Mouse (Mus musculus) heart, postnatal 14 days (tissue): ENCODE data around the gene Sh3bgrl. TPM values are rescaled to one million over a fixed set of nuclear protein-coding genes. Genes with fewer than 3 reads are reported as not detected.

Experiments
- DNase-seq, 2 experiments: peaks; one replicate each; pipeline ENCODE4 v3.0.0; 2021 to 2022
- intact Hi-C: fragments of 180-260 bp; cut with DNase I; formaldehyde crosslinking; loops from one replicate; pipeline ENCODE4 v1.15.1; 2025
- total RNA-seq, 2 experiments: library from RNA; stranded (reverse); gene quantifications; 2 replicates each; pipeline ENCODE4 v1.2.3; 2021

Sh3bgrl gene
- total RNA-seq, 2 experiments from 2014 or later, result 39.6 to 49.5 TPM

DNA sequence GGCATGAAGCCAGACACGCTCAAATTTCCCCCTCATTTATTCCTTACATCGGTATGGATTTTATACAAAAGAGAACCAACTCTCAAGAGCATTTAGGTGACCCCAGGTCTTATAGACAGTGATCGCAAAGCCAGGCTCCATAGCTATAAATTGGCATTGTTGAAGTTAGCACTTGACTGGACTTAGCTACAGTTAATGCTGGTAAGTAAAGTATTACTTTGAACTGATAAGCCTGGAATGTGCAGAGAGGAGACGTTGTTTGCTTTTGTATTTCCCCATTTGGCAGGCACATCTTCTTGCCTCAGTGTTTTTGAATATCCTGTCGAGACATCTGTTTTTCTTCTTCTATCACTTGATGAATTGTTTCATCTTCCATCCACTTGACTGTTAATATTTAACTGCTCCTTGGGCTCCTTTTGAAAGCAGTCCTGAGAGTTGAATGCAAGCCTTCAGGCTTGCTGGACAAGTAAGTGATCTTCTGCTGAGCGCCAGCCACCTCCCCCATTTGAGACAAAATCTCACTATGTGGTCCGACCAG is 32.5 kb downstream of the Sh3bgrl start:
- no peak for DNase-seq
- intact Hi-C loops, result no loop called here

DNA sequence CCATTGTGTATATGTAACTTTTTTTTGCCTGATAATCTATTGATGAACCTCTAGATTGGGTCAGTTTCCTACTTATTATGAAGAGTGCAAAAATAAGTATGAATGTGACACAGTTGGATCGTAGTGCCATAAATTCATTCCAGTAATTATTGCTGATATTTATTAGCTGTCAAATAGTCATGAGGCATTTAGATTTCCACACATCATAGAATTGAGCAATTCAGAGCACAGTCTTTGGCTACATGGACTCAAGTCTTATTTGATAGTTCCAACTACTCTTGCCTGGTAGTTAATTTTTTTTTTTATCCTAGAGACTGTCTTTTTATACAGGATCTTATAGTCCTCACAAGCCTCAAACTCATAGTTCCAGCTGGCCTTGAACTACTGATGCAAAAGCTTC is 34.9 kb downstream of the Sh3bgrl start:
- DNase-seq, result no peak
- intact Hi-C loops, result no loop called here

GRCm38 (mm10) chrX:109131834-109132233 is 36.7 kb downstream of the Sh3bgrl start:
- no peak for DNase-seq
- intact Hi-C loops, result no loop called here

DNA sequence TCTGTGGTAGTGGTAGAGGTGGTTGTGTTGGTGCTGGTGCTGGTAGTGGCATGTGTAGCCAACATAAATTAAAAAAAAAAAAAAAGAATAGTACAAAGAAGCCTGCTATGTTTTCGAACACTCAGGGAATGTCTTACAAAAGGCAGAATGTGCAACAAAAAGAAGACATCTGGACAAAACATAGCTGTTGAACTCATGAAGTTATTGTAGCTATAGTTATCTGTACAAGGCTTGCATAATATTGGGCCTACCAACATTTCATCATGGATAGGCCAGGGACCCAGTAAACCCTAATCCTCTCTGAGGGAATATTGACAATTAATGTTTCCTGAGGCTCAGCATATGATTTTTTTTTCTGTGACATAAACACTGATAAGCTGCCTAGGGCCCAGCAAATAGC is 37.3 kb downstream of the Sh3bgrl start:
- DNase-seq, result no peak
- intact Hi-C loops, result no loop called here

GRCm38 (mm10) chrX:109133500-109133899 is 38.3 kb downstream of the Sh3bgrl start:
- intact Hi-C loops, result no loop called here
- no peak for DNase-seq

DNA sequence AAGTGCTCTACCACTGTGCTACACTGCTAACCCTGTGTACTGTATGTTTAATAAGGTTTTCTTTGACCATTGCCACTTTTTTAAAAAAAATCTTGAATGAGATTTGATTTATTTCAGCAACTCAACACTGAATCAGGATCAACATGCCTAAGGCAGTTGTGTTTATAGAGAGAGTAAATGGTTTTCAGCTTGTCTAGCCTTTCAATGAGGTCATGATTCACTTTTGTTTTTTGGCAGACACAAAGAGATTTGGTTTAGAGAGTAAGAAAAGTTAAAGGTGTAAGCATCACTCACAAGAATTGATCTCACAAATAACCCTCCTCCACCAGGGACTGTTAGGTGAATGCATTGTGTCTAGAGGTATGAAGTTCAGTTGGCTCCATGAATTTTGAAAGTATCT is 41.1 kb downstream of the Sh3bgrl start:
- DNase-seq, result no peak
- intact Hi-C loops, result loop anchor here (5.0 kb wide), 1 partner anchor 39 kb away; the partner anchor contains the start of gene Sh3bgrl

GRCm38 (mm10) chrX:109136820-109137219 is 41.7 kb downstream of the Sh3bgrl start:
- no peak for DNase-seq
- intact Hi-C loops, result loop anchor here (5.0 kb wide), 1 partner anchor 40 kb away; the partner anchor contains the start of gene Sh3bgrl

DNA sequence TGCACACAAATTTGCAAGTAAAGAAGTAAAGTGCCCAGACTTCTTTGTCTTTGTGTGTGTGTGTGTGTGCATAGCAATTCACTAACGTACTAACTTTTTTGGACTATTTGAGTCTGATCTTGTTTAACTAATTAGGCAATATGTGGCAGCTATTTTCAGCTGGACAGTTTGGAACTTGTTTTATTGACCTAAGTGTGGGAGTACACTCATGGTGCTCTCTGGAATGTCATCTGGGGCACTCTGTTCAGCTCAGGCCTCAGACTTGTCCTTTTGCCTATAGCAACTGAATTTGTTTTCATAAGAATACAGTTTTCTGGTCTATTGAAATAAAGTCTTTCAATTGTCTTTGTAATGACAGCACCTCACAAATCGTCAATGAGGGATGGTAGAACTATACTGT is 42.1 kb downstream of the Sh3bgrl start:
- no peak for DNase-seq
- intact Hi-C loops, result loop anchor here (5.0 kb wide), 1 partner anchor 40 kb away; the partner anchor contains the start of gene Sh3bgrl

DNA sequence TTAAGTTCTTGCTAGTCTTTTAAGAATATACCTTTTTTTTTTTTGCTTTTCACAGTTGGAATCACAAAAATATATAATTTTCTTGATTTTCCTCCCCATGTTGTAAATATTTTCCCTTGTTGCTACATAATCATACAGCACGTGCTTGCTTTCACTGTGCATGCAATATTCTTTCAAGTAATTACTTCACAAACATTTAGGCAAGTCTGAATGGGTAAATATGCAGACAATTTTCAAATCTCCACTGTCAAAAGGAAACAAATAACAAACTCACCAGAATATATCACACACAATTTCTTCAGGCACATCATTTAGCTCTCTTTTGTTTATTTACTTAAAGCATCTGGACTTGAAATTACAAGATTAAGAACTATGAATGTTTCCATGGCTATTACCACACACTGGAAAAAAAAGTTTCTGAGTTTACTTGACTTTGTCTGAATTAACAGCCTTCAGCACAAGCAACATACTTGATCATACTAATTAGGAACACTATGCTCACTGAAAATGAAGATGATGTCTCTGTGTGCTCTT is 46.2 kb downstream of the Sh3bgrl start:
- no peak for DNase-seq
- intact Hi-C loops, result no loop called here

DNA sequence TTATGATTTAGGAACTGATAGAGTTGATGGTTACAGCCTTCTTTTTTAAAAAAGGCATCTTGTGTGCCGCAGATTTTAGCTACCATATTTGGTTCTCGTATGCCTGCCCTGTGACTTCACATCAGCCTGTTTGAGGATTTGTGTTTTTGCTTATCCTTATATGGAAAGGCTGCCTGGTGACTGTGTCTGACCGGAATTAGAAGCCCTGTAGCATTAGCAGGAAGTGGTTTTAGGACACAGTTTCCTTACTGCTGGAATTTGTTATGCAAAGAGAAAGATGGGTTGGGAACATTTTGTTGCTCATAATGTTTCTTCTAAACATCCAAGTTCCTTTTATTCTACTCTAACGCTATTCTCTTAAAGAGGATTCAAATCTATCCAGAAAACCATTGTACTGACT is 47.1 kb downstream of the Sh3bgrl start:
- intact Hi-C loops, result no loop called here
- no peak for DNase-seq

DNA sequence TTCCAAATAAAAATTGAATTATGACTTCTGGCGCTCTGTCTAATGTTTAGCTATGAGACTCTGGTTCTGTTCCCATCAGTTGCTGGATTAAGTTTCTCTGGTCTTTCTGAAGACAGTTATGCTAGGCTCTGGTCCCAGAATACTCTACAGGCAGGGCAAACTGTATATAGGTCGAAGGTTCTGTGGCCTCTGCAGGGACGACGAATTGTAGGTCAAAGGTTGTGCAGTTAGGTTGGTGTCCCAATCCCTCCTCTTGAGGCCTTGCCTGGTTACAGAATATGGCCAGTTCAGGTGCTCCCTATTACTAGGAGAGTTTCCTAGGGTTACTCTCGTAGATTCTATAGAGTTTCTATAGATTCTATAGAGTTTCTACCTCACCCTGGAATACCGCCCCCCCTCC is 50.6 kb downstream of the Sh3bgrl start:
- DNase-seq, result no peak
- intact Hi-C loops, result no loop called here

DNA sequence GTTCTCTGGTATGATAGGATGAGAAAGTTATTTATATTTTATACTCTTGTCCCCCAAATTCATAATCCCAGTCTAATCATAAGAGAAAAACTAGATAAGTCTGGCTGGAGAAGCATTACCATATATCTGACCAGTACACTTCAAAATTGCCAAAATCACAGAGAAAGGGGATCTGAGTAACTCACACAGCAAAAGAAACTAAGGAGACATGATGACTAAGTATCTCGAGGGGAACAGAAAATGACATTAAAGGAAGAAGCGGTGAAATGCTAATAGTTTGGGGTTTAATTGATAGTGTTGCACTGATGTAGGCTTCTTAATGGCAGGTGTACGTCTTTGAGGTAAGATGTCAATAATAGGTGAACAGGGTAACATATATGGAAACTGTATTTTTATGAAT is 51.9 kb downstream of the Sh3bgrl start:
- DNase-seq, result no peak
- intact Hi-C loops, result no loop called here

- no peak for DNase-seq
- intact Hi-C loops, result no loop called here
These were observed 56.1 kb downstream of the Sh3bgrl start for GRCm38 (mm10) chrX:109151228-109151627.

DNA sequence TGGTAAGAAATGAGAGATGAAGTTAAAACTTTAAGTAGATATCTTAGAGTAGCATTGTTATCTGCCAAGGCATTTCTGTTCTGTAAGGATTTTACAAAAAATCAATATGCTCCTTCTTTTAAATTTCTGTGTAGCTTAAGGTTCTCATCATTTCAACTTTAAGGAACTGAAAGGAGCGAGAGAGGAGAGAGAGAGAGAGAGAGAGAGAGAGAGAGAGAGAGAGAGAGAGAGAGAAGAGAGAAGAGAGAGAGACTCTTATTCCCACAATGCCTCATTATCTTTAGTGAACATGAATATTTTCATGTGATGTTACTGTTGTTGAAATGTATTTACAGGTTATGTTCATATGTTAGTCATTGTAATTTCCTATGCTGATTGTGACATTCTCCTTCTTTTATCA is 65.2 kb downstream of the Sh3bgrl start:
- intact Hi-C loops, result no loop called here
- DNase-seq, result no peak

- DNase-seq, result no peak
- intact Hi-C loops, result no loop called here
These were observed 65.7 kb downstream of the Sh3bgrl start for GRCm38 (mm10) chrX:109160901-109161300.

DNA sequence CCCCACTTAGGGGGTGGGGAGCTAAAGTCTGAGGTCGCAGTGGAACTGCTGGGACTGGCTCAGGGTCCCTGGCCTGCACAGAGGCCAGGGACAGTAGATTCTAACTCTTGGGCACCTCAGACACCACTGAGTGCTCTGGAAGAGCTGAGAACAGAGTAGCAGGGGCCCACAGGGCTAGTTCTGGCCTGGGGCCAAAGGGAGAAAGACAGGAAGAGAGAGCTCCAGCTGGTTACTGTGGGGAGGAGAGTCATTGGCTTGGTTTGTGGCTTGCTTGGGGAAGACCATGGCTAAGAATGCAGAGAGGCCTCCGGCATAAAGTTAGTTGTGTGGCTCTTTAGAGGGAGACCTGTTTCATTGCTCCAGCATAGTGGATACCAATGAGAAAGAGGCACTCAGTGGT is 79.9 kb downstream of the Sh3bgrl start:
- intact Hi-C loops, result no loop called here
- peak; percentile 3 to 19 for DNase-seq

- no peak for DNase-seq
- intact Hi-C loops, result no loop called here
These were observed 80.3 kb downstream of the Sh3bgrl start for GRCm38 (mm10) chrX:109175470-109175869.

DNA sequence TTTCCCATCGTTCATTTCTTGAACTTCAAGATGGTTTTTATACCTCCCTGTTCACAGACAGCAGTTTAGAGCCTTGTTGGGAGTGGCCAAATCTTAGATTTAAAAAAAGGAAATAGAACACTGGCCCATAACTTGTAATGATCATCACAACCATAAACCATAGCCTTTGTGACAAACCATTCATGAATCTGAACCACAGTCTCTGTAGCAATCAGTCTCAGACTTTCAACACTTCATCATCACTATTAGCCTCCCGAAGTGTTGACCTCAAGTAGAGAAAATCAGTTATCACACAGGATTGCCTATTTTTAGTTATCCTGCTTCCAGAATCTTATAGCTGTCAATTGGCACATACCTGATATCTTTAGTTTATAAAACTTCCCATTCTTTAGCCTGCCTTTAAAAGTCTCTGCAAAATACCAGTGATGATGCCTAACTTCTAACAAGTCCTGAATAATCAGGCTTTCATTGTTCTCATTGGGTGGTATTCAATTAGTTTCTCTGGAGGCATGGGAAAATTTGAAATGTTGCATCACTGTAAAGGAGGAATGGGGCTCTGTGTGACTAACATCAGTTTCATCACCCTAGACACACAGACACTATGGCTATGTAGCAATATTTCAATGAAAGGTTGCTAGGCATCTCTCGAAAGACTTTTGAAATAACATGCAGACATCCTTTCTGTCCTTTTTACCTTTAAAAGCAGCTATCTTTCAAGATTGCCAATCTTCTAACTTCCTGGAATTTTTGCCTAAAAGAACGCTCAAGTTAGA is 89.7 kb downstream of the Sh3bgrl start:
- intact Hi-C loops, result no loop called here
- DNase-seq, result no peak

DNA sequence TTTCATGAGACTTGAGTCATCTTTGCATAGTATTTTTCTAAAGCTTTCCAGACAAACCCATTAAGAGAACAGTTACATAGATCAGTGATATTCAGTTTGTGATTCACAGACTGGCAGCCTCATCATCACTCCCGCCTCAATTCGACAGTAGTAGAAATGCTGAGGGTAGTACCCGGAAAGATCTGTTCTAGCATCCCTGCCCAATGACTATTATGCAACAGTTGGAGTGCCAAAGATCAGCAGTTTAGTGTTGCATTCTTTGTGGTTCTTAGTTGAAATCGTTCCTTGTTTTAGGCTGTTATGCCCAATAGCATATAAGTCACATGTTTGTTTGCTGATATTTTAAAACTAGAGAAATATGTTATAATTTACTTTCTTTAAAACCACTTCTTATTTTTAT is 94.4 kb downstream of the Sh3bgrl start:
- intact Hi-C loops, result no loop called here
- DNase-seq, result no peak

DNA sequence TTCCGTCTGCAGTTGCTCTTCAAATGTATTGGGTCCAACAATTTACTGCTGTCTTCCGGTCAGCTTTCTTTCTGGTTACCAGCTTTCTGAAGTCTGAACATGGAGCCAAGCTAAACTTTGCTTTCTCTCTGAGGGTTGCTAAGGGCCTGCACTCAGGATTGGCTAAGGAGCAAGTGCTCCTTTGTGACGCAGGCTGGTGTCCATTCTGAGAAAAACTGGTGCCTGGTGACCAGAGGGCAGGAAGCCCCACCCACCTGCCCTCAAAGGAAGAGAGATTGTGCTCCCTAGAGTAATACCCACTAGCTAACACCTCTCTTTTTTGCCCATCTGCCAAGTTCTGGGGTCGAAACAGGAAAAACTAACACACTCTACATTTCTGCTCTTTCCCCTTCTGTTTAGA is 95.8 kb downstream of the Sh3bgrl start:
- DNase-seq, result peak; percentile 21 to 22
- intact Hi-C loops, result no loop called here

- intact Hi-C loops, result no loop called here
- peak in 1 of 2 experiments; percentile 8 for DNase-seq
These were observed 96.3 kb downstream of the Sh3bgrl start for GRCm38 (mm10) chrX:109191436-109191835.

- intact Hi-C loops, result no loop called here
- no peak for DNase-seq
These were observed 101.3 kb downstream of the Sh3bgrl start, which contains the start of gene Gm6377 for GRCm38 (mm10) chrX:109196468-109196867. Gm6377 (plus strand) TSS chrX:109196756.
